Mouse (Mus musculus) heart, adult 2 months (tissue): ENCODE results near the gene Dot1l. TPM values are rescaled to one million over a fixed set of nuclear protein-coding genes. Genes with fewer than 3 reads are reported as not detected.

Experiments used
- DNase-seq, 2 experiments: peaks; one replicate each; pipeline ENCODE4 v3.0.0; 2021
- H3K27ac ChIP-seq: fragments of 200-600 bp; 2 replicates; pipeline ENCODE4 v1.8.1; 2022
- H3K27me3 ChIP-seq: fragments of 200-500 bp; 2 replicates; pipeline ENCODE4 v1.6.1; 2012; ENCODE audit warnings: mild to moderate bottlenecking, low read length, inconsistent platforms, mixed read lengths; ENCODE audit not compliant: control insufficient read depth, insufficient read depth
- H3K36me3 ChIP-seq: fragments of 200-500 bp; 2 replicates; pipeline ENCODE4 v1.6.1; 2012; ENCODE audit warnings: low read length, inconsistent platforms; ENCODE audit not compliant: control insufficient read depth, insufficient read depth
- H3K4me1 ChIP-seq: fragments of 200-500 bp; 2 replicates; pipeline ENCODE4 v1.6.1; 2011; ENCODE audit warnings: low read length; ENCODE audit not compliant: control insufficient read depth, insufficient read depth
- H3K4me3 ChIP-seq: fragments of 200-600 bp; 2 replicates; pipeline ENCODE4 v1.8.1; 2022
- H3K79me2 ChIP-seq: fragments of 200-500 bp; replicated peaks from 2 replicates; pipeline ENCODE4 v1.6.1; 2012; ENCODE audit warnings: mild to moderate bottlenecking, inconsistent platforms, low read length, moderate library complexity, mixed read lengths; ENCODE audit not compliant: control insufficient read depth, insufficient read depth
- H3K9ac ChIP-seq: fragments of 200-500 bp; 2 replicates; pipeline ENCODE4 v1.6.1; 2012; ENCODE audit warnings: low read depth, mild to moderate bottlenecking, control low read depth, inconsistent platforms, low read length, mixed read lengths
- CTCF ChIP-seq: fragments of 200-600 bp; IDR thresholded peaks from 2 replicates; pipeline ENCODE4 v1.8.1; 2022; ENCODE audit warnings: antibody characterized with exemption, mild to moderate bottlenecking, moderate library complexity
- EP300 ChIP-seq: fragments of 200-500 bp; IDR thresholded peaks from 2 replicates; pipeline ENCODE4 v1.6.1; 2011; ENCODE audit warnings: low read depth, low read length, control low read depth; ENCODE audit not compliant: insufficient read depth
- POLR2A ChIP-seq: fragments of 200-500 bp; IDR thresholded peaks from 2 replicates; pipeline ENCODE4 v1.6.1; 2011; ENCODE audit warnings: mild to moderate bottlenecking, low read depth, low read length, control low read depth; ENCODE audit not compliant: insufficient read depth
- WGBS: fragments of 180-500 bp; shearing (Covaris S2); methylation state at CpG from one replicate; pipeline ENCODE4 v1.1.7; 2018; 5-methylcytosine and 5-hydroxymethylcytosine counted together
- intact Hi-C: fragments of 180-260 bp; cut with DNase I; formaldehyde crosslinking; loops from one replicate; pipeline ENCODE4 v1.15.1; 2025
- polyA plus RNA-seq: library from polyadenylated mRNA; depleted of rRNA; stranded (reverse); fragments of >200 nt; gene quantifications from 2 replicates; pipeline ENCODE4 v1.2.3, GENCODE M21; 2012
- total RNA-seq, 2 experiments: library from RNA; stranded (reverse); gene quantifications; 2 replicates each; pipeline ENCODE4 v1.2.3; 2021

Gene Dot1l
- total and polyA plus RNA-seq, 3 experiments, result 18.8 to 39.6 (median 19.6) TPM

GRCm38 (mm10) chr10:80807057-80807627 is 52.1 kb downstream of the Dot1l start:
- Histone ChIP-seq H3K36me3 (no peaks in the 10 kb centered on the region), H3K27me3 (no peaks in the 10 kb centered on the region), H3K9ac (peak overlapping the region; percentile 86), H3K79me2 (peaks cover 1% of the 10 kb centered on the region; the same call in 1 of the 2 replicates), H3K4me3 (peak overlapping the region; percentile 58), H3K4me1 (peaks cover 3% of the 10 kb centered on the region), H3K27ac (peak overlapping the region; percentile 44; the same call in 1 of the 2 replicates)
- TF ChIP-seq EP300 (0 out of 2 replicates have a peak, but pooled peaks have one; percentile 39), CTCF (no peak), POLR2A (peak; percentile 53; the same call in 1 of the 2 replicates)
- 2% methylated on average over 58 of the region's 58 CpGs for WGBS
- peak; percentile 77 to 84 for DNase-seq
- intact Hi-C loops, result no loop called here

GRCm38 (mm10) chr10:80808099-80808984 is 53.3 kb downstream of the Dot1l start:
- intact Hi-C loops, result no loop called here
- Histone ChIP-seq H3K9ac (no peak overlapping the region), H3K79me2 (no peaks in the 10 kb centered on the region), H3K27ac (no peak overlapping the region), H3K36me3 (no peaks in the 10 kb centered on the region), H3K4me1 (peaks cover 3% of the 10 kb centered on the region), H3K4me3 (no peak overlapping the region), H3K27me3 (no peaks in the 10 kb centered on the region)
- DNase-seq, result no peak
- WGBS, result 31% methylated on average over 40 of the region's 40 CpGs
- TF ChIP-seq EP300, result no peak
- TF ChIP-seq POLR2A, result no peak
- no peak for TF ChIP-seq CTCF

- Histone ChIP-seq H3K27me3 (no peaks in the 10 kb centered on the region), H3K4me1 (peaks cover 3% of the 10 kb centered on the region), H3K9ac (no peak overlapping the region), H3K27ac (no peak overlapping the region), H3K4me3 (no peak overlapping the region), H3K79me2 (no peaks in the 10 kb centered on the region), H3K36me3 (no peaks in the 10 kb centered on the region)
- no peak for TF ChIP-seq POLR2A
- no peak for TF ChIP-seq EP300
- no peak for TF ChIP-seq CTCF
- no peak for DNase-seq
- WGBS, result 17% methylated on average over 18 of the region's 18 CpGs
- intact Hi-C loops, result no loop called here
Observed at GRCm38 (mm10) chr10:80808985-80809632, 54.1 kb downstream of the Dot1l start.

GRCm38 (mm10) chr10:80810084-80810483 is 55.1 kb downstream of the Dot1l start:
- no peak for DNase-seq
- Histone ChIP-seq H3K9ac (no peak overlapping the region), H3K27ac (no peak overlapping the region), H3K4me3 (no peak overlapping the region), H3K79me2 (no peaks in the 10 kb centered on the region), H3K27me3 (no peaks in the 10 kb centered on the region), H3K4me1 (peaks cover 3% of the 10 kb centered on the region), H3K36me3 (no peaks in the 10 kb centered on the region)
- intact Hi-C loops, result no loop called here
- 12% methylated on average over 20 of the region's 20 CpGs for WGBS
- TF ChIP-seq EP300 (no peak), POLR2A (no peak), CTCF (no peak)

GRCm38 (mm10) chr10:80812391-80813041 is 57.5 kb downstream of the Dot1l start:
- Histone ChIP-seq H3K4me3 (no peak overlapping the region), H3K79me2 (no peaks in the 10 kb centered on the region), H3K4me1 (peaks cover 2% of the 10 kb centered on the region), H3K9ac (no peak overlapping the region), H3K27ac (no peak overlapping the region), H3K36me3 (no peaks in the 10 kb centered on the region), H3K27me3 (no peaks in the 10 kb centered on the region)
- no peak for DNase-seq
- WGBS, result 30% methylated on average over 5 of the region's 5 CpGs
- intact Hi-C loops, result no loop called here
- TF ChIP-seq CTCF (no peak), EP300 (no peak), POLR2A (no peak)
